Mouse (Mus musculus): ENCODE data around the gene Llgl1.

The Llgl1 gene

GRCm38 (mm10) chr11:60726601-60727391 is 27.3 kb downstream of the Llgl1 start, which contains the start of gene Flii:
TSS of gene Flii (minus strand) at chr11:60727263.
- peak; percentile 77 for DNase-seq (ENCODE audit: low read depth, low spot score)

GRCm38 (mm10) chr11:60727392-60728140 is 28.0 kb downstream of the Llgl1 start:
- DNase-seq (ENCODE audit: low read depth, low spot score), result no peak

DNA sequence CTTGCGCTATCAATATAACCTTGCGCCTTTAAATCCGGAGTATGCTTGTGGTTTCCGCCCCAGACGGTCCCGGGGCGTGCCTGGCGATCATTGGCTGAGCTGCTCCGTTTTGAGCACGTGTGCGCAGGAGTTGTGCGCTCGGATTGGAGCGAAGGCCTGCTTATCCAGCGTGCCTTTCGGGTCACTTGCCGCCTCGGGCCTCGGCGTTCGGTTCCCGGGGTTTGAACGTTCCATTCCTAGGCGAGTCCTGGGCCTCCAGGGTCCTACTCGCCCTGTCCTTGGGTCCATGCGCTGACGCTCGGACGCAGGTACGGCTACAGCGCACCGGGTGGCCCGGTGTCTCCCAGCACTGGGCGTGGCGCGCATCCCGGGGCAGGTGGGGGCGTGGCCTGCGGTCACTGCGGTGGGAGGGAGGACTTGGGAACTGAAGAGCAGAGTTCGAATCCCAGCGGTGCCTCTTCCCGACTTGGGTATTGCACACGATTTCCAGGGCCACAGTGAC is 28.8 kb downstream of the Llgl1 start, which contains the start of gene Mief2:
Gene Mief2 (plus strand): TSS at position 139 of the 502 bp plus-strand sequence.
- peak; percentile 97 for DNase-seq (ENCODE audit: low read depth, low spot score)

GRCm38 (mm10) chr11:60729217-60729641 is 29.7 kb downstream of the Llgl1 start:
- DNase-seq (ENCODE audit: low read depth, low spot score), result no peak

DNA sequence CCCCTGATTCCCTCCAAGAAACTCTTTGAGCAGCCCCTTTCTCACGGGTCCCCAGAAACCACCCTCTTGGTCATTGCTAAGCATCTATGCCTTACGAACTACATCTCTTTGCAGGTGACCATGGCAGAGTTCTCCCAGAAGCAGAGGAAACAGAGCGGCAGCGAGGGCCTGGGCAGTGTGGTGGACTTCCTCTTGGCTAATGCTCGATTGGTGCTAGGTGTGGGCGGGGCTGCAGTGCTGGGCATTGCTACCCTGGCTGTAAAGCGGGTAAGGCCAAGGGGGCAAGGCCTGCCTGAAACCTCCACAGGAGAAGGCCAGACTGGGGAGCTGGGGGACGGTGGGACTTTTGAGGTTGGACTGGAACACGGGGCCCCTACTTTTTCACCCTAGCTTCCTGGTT is 30.6 kb downstream of the Llgl1 start:
- no peak for DNase-seq (ENCODE audit: low read depth, low spot score)

DNA sequence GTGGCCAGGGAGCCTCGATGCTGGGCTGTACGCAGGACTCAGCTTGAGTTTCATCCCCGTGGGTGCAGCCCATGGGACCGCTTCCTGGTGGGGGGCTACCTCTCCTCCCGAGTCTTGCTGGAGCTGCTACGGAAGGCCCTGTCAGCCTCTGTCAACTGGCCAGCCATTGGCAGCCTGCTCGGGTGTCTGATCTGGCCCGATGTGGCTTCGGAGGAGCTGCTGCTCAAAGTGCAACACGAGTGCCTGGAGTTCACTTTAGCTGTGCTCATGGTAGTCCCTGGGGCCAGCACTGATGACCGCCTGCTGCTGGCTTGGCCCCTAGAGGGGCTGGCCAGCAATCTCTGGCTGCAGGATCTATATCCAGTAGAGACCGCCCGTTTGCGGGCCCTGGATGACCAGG is 31.7 kb downstream of the Llgl1 start:
- DNase-seq (ENCODE audit: low read depth, low spot score), result no peak

DNA sequence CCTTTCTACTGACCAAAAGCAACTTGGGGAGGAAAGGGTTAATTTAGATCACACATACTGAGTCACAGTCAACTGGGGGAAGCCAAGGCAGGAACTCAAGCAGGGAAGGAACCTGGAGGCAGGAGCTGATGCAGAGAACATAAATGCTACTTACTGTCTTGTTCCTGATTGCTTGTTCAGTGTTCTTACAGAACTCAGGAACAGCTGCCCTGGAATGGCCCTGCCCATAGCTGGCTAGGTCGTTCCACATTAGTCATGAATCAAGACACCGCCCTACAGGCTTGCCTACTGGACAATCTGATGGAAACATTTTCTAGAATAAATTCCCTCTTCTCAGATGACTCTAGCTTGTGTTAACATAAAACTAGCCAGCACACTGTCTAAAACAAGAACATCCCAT is 34.7 kb downstream of the Llgl1 start:
- no peak for DNase-seq (ENCODE audit: low read depth, low spot score)

- no peak for DNase-seq (ENCODE audit: low read depth, low spot score)
These were observed 35.7 kb downstream of the Llgl1 start for GRCm38 (mm10) chr11:60735191-60735590.

DNA sequence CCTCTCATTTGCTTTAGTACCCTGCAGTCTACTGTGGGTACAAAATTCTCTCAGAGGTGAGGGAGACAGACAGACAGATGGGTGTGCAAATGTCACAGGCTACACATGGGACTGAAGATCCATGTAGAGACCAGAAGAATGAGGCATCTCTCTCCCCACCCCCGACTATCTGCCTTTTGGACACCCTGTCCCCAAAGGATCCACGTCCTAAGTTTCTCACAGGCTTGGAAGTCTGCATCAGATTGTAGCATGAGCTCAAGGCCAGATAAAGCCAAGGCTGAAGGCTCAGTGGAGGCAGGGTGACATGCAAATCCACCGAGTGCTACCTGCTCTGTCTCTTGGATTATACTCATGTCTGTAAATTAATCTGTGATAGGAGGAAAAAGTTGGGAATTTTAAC is 37.0 kb downstream of the Llgl1 start:
- DNase-seq (ENCODE audit: low read depth, low spot score), result no peak

DNA sequence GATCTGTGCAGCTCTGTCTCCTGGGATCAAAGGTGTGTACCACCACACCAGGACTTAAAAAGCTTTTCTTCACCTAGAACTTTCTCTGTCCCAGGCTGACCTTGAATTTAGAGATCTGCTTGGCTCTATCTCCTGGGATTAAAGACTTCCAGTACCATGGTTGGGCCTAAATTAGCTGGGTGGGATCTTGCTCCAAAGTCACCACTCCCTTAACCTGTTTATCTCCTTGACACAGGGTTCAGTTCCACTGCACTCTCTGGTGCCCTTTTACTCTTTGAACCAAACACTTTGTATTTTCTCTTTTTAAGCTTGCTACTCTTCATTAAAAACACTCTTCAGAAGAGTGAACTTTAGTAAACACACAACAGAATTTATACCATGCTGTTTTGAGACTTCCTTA is 37.9 kb downstream of the Llgl1 start:
- no peak for DNase-seq (ENCODE audit: low read depth, low spot score)

GRCm38 (mm10) chr11:60740321-60740720 is 40.8 kb downstream of the Llgl1 start:
- peak; percentile 65 for DNase-seq (ENCODE audit: low read depth, low spot score)

- no peak for DNase-seq (ENCODE audit: low read depth, low spot score)
These were observed 56.0 kb downstream of the Llgl1 start for GRCm38 (mm10) chr11:60755570-60755969.

DNA sequence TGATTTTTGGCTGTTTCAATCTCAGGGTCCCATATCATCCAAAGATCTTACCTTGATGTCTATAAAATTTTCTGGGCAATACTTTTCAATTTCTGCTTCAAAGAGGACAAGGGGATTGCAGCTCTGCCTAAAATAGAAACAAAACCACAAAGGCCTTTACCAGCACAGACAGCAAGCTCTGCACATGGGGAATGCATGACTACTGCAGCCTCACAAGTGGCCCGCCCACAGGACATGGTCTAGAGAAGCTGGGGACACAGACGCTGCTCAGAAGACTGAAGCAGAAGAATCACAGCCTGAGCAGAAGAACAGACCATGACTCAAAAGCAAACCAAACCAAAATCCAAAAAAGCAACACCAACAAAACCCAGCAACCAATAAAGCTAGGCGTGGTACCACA is 62.2 kb downstream of the Llgl1 start:
- no peak for DNase-seq (ENCODE audit: low read depth, low spot score)

Data from R1 (cell line).